Mouse (Mus musculus) heart, embryonic 10.5 days (tissue): ENCODE data around the gene Hopx. TPM values are rescaled to one million over a fixed set of nuclear protein-coding genes. Genes with fewer than 3 reads are reported as not detected.

Experiments
- DNase-seq: peaks from one replicate; pipeline ENCODE4 v3.0.0-alpha.2; 2017; ENCODE audit warnings: low spot score
- H3K27ac ChIP-seq: fragments of 300-500 bp; sonication (generic); 2 replicates; pipeline ENCODE4 v1.5.1; 2016; ENCODE audit warnings: mild to moderate bottlenecking
- H3K27me3 ChIP-seq: fragments of 300-500 bp; sonication (generic); 2 replicates; pipeline ENCODE4 v1.6.1; 2016; ENCODE audit warnings: mild to moderate bottlenecking; ENCODE audit not compliant: poor library complexity, insufficient read depth, severe bottlenecking
- H3K36me3 ChIP-seq: fragments of 300-500 bp; sonication (generic); 2 replicates; pipeline ENCODE4 v1.6.1; 2016; ENCODE audit warnings: mild to moderate bottlenecking, moderate library complexity
- H3K4me1 ChIP-seq: fragments of 300-500 bp; sonication (generic); 2 replicates; pipeline ENCODE4 v1.6.1; 2016; ENCODE audit warnings: mild to moderate bottlenecking
- H3K4me3 ChIP-seq: fragments of 300-500 bp; sonication (generic); 2 replicates; pipeline ENCODE4 v1.5.1; 2016; ENCODE audit warnings: mild to moderate bottlenecking, moderate library complexity
- H3K9me3 ChIP-seq: fragments of 300-500 bp; sonication (generic); 2 replicates; pipeline ENCODE4 v1.6.1; 2016; ENCODE audit warnings: mild to moderate bottlenecking, moderate library complexity
- WGBS: fragments of 180-500 bp; shearing (Covaris S2); methylation state at CpG from one replicate; pipeline ENCODE4 v1.1.7; 2016; 5-methylcytosine and 5-hydroxymethylcytosine counted together
- polyA plus RNA-seq: library from polyadenylated mRNA; unstranded; fragments of >200 nt; fragmentation: Nextera tagmentation; extraction: Ambion mirVana; gene quantifications from 2 replicates; pipeline ENCODE4 v1.2.1, GENCODE M21; 2016

Gene Hopx
- polyA plus RNA-seq, result 6.7 and 11.5 TPM in 2 replicates

DNA sequence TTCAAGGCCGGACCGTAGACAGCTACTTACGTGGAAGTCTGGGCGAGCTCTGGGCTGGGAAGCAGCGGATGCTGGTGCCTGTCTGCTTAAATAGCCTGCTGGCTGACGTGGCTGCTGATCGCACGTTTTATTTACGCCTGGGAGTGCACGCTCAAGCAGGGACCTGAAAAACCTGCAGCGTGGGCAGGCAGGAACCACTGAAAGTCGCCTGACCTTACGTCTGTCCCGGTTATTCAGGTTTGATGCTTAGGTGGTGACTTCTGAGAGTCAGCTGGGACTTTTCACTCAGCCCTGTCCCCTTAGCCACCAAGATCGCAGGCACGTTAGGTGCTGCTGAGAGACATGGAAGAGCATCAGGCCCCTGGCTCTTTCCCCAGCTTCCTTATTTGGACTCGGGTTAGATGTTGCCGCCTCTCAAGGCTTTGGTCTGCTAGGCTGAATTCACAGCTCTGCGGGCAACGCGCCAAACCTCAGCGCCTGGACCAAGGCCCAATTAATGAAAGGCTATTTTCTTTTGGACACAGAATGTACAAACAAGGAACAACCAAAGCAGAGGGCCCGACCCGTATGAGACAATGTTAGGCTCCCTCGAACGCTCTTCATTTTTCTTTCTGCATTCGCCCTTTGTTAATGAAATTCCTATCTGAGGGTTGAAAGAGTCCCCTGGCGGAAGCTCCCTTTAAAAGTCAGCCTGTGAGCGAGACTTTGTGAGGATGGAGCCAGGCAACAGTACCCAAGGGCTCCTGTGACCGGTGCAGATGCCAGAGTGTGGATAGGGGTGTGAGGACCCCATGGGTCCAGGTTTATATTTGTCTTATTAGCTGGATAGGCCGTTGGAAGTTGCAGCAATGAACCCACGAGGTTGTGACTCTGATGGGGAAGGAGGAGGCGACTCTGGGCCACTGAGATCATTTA is at the start of gene Hopx:
TSS of gene Hopx (minus strand) at position 305 of the 915 bp plus-strand sequence.
- peak within 1 kb of the TSS; percentile 91 for H3K27ac ChIP-seq
- H3K4me3 ChIP-seq, result peak within 1 kb of the TSS; percentile 58

DNA sequence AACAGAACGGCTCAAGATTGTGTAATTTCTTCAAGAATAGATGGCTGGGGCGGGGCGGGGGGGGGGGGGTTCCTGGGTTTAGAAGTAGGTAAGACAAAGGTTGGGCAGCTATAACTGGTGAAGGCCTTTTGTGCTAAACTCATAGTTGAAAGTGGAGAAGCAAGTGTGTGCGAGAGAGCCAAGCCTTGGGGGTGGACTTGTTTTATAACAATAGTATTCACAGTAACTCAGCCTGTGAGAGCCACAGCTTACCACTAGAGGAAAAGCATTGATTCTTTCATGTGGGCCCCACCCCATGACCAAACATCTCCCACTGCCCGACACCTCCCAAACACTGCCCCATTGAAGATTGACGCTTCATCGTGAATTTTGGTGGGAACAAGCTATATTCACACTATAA is 48.7 kb upstream of the Hopx start:
- Histone ChIP-seq H3K27me3 (no peaks in the 10 kb centered on the region), H3K36me3 (no peaks in the 10 kb centered on the region), H3K27ac (no peak overlapping the region), H3K4me1 (peaks cover 7% of the 10 kb centered on the region), H3K4me3 (no peak overlapping the region), H3K9me3 (no peaks in the 10 kb centered on the region)
- DNase-seq, result no peak
- WGBS, result 86% methylated on average over 7 of the region's 7 CpGs

More for the DNA sequence above, at the start of gene Hopx:
- peaks cover 51% of the 10 kb centered on the region for H3K4me1 ChIP-seq
- WGBS, result 28% methylated on average over 33 of the region's 33 CpGs
- peaks cover 6% of the 10 kb centered on the region; the same call in 1 of the 2 replicates for H3K27me3 ChIP-seq
- peak; percentile 86 for DNase-seq
- no peaks in the 10 kb centered on the region for H3K36me3 ChIP-seq
- no peaks in the 10 kb centered on the region for H3K9me3 ChIP-seq

DNA sequence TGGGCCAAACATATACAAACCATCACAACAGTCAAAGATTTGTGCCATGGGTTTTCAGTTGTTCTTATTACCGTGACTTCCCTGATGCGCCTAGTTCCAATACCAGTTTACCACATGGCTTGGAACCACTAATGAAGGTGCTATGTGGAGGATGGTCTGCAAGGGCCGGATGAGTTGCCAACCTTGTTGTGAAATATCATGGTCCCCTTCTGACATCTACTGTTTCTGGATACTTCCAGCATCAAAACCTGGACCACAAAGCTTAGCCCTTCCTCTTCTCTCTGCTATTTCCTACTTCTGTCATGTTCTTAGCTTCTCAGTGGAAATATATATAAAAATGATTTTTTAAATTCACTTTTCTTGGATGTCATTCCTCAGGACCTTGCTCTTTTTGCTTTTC is 47.6 kb upstream of the Hopx start:
- WGBS, result 86% methylated on average over 3 of the region's 3 CpGs
- peaks cover 16% of the 10 kb centered on the region for H3K4me1 ChIP-seq
- no peak for DNase-seq

DNA sequence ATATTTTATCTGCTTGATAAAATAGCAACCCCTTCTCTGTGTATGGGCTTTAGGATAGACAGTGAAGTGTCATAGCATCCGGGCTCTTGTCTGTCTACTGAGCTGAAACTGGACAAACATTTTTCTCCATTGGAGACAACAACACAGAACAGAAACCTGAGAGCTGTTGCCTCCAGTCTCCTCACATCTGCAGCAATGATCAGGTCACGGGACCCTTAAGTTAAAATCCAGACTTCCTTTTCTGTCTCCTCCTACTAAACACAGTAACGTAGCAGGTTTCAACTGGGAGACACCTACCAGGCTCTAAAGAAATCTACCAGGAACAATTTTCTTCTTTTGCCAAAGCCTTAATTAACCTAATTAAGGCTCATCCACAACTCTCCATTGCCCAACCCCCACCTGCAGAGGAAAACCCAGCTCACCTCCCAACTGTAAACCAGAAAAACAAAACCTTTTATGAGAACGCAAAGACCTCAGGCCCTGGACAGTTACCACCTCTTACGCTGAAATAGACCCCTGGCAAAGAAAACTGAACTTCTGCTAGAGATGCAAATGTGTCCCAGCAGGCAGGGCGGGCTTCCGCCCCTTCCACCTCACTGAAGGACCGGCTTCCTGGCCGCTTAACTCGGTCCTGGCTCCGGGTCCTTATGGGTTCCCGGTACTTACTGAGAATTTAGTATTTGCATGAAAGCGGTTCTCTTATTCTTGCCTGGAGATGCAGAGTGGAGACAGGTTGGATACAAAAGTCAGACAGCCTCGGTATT is 43.0 kb upstream of the Hopx start:
- no peaks in the 10 kb centered on the region for H3K27me3 ChIP-seq
- no peaks in the 10 kb centered on the region for H3K9me3 ChIP-seq
- H3K36me3 ChIP-seq, result no peaks in the 10 kb centered on the region
- 41% methylated on average over 14 of the region's 14 CpGs for WGBS
- peaks cover 20% of the 10 kb centered on the region for H3K4me1 ChIP-seq
- no peak for DNase-seq
- no peak overlapping the region for H3K4me3 ChIP-seq
- peak overlapping the region; percentile 57; the same call in 1 of the 2 replicates for H3K27ac ChIP-seq

More for the DNA sequence above, 47.6 kb upstream of the Hopx start:
- no peak overlapping the region for H3K27ac ChIP-seq
- H3K27me3 ChIP-seq, result no peaks in the 10 kb centered on the region
- no peak overlapping the region for H3K4me3 ChIP-seq
- H3K36me3 ChIP-seq, result no peaks in the 10 kb centered on the region
- H3K9me3 ChIP-seq, result no peaks in the 10 kb centered on the region

DNA sequence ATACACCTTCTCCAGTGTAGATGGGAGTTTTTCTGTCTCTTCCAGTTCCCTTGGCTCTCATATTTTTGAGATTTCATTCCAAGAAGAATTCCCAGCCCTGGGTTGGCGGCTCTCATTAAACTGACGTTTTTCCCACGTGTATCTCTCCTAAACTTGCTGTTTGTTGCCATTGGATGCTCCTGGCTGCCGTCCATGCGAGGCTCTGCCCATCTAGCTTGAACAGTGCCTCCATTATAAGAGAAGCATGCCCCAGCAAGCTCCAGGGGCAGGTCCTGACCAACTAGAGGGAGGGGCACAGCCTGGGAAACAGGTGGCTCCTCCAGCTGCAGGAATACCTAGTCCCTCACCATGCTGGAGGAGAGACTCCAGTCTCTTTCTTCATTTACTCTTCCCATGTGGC is 42.0 kb upstream of the Hopx start:
- Histone ChIP-seq H3K9me3 (no peaks in the 10 kb centered on the region), H3K36me3 (no peaks in the 10 kb centered on the region), H3K27me3 (no peaks in the 10 kb centered on the region), H3K4me1 (peaks cover 20% of the 10 kb centered on the region), H3K27ac (no peak overlapping the region), H3K4me3 (no peak overlapping the region)
- 75% methylated on average over 5 of the region's 5 CpGs for WGBS
- DNase-seq, result no peak

DNA sequence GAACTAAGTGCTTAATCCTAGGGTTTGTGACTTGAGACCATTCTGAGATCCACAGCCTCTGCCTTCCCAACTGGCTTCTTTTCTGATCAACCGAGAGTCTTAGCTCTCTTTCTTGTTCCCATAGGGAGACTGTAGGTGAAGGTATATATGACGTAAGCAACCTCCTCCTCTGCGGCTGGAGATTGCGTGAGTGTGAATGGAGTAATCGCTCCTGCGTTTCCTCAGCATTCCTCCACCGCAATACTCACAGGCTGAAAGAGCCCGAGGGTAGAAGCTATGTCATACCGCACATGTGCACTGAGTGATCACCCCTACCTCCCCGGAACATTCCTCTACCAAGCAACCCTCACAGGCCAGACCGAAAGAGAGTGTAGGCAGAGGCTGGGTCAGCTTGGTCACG is 40.6 kb upstream of the Hopx start:
- no peak for DNase-seq
- Histone ChIP-seq H3K27ac (no peak overlapping the region), H3K4me3 (no peak overlapping the region), H3K4me1 (peaks cover 24% of the 10 kb centered on the region), H3K27me3 (no peaks in the 10 kb centered on the region), H3K9me3 (no peaks in the 10 kb centered on the region), H3K36me3 (no peaks in the 10 kb centered on the region)
- WGBS, result 86% methylated on average over 12 of the region's 12 CpGs

DNA sequence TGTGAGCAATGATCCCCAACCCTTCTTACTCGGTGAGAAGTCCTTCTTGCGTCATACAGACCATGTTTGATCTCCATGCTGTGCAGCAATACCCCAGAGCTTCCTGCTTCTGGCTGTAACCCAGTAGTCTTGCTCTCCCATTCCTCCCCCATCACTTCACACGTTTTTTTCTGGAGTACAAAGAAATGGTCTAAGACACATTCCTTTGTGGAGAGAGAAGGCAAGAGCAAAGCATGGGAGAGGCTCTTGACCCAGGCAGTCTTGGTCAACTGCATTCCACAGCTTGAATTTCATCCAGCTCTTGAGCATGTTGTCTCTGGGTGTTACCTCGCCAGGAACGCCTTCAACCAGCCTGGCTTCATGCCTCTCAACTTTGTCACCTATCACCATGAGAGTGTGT is 39.9 kb upstream of the Hopx start:
- Histone ChIP-seq H3K27ac (no peak overlapping the region), H3K36me3 (no peaks in the 10 kb centered on the region), H3K4me3 (no peak overlapping the region), H3K4me1 (peaks cover 24% of the 10 kb centered on the region), H3K27me3 (no peaks in the 10 kb centered on the region), H3K9me3 (no peaks in the 10 kb centered on the region)
- no peak for DNase-seq
- WGBS, result 58% methylated on average over 5 of the region's 5 CpGs

DNA sequence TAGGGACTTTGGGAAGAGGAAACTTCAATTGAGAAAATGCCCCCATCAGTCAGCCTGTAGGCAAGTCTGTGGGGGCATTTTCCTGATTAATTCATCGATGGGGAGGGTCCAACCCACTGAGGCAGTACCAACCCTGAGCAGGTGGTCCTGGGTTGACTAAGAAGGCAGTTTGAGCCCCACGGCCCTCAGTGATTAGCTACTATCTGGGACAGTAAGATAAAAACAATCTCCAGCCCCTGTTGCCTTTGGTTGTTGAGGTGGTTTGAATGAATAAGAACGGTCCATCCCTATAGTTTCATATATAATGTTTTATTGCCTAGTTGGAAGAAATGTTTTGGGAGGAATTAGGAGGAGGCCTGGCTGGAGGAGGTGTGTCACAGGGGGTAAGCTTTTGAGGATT is 36.8 kb upstream of the Hopx start:
- Histone ChIP-seq H3K9me3 (no peaks in the 10 kb centered on the region), H3K27me3 (no peaks in the 10 kb centered on the region), H3K27ac (no peak overlapping the region), H3K36me3 (no peaks in the 10 kb centered on the region), H3K4me1 (peaks cover 13% of the 10 kb centered on the region), H3K4me3 (no peak overlapping the region)
- DNase-seq, result no peak
- 68% methylated on average over 3 of the region's 3 CpGs for WGBS

DNA sequence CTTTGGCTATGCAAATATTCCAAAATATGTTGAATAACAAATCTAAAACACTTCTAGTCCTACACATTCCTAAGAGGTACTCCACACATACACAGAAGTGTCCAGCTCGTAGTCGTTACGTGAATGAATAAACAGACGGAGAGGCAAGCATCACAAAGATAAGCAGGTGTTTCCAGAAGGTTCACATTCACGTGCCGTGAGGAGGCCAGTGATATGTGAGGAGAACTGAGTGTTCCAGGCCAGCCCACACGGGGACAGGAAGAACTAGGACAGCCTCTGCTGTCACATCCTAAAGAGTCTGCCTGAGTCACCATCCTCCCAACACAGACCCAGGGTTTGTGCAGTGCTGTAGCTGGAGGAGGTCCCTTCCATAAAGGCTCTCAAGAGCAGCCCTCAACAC is 36.2 kb upstream of the Hopx start:
- H3K27ac ChIP-seq, result 0 out of 2 replicates have a peak overlapping the region, but pooled peaks have one; percentile 38
- no peaks in the 10 kb centered on the region for H3K36me3 ChIP-seq
- DNase-seq, result no peak
- peaks cover 17% of the 10 kb centered on the region for H3K4me1 ChIP-seq
- H3K27me3 ChIP-seq, result no peaks in the 10 kb centered on the region
- no peak overlapping the region for H3K4me3 ChIP-seq
- 39% methylated on average over 7 of the region's 7 CpGs for WGBS
- H3K9me3 ChIP-seq, result no peaks in the 10 kb centered on the region

DNA sequence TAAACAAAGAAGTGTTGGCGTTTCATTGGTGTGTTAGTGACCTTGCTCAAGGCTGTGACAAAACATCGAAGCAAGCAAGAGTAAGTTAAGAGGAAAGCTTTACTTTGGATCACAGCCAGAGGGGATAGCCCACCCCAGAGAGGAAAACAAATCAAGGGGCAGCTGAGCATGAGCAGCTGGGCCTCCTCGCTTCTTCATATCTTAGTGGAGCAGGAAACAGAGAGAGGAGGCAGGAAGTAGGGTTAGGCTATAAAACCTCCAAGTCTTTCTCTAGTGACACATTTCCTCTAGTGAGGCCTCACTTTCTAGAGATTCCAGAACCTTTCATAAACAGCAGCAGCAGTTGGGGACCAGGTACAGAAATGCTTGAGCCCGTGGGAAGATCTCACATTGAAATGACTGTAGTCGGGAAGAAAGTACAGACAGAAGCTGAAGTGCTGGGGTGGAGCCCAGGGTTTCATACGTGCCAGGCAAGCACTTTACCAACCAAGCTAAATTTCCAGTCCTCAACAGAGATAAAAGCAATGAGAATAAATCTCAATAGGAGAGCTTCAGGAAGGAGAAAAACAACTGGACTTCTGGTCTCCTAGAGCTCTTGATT is 33.2 kb upstream of the Hopx start:
- Histone ChIP-seq H3K4me1 (peaks cover 17% of the 10 kb centered on the region), H3K27me3 (no peaks in the 10 kb centered on the region), H3K9me3 (no peaks in the 10 kb centered on the region), H3K27ac (no peak overlapping the region), H3K36me3 (no peaks in the 10 kb centered on the region), H3K4me3 (no peak overlapping the region)
- WGBS, result 59% methylated on average over 6 of the region's 6 CpGs
- DNase-seq, result no peak

DNA sequence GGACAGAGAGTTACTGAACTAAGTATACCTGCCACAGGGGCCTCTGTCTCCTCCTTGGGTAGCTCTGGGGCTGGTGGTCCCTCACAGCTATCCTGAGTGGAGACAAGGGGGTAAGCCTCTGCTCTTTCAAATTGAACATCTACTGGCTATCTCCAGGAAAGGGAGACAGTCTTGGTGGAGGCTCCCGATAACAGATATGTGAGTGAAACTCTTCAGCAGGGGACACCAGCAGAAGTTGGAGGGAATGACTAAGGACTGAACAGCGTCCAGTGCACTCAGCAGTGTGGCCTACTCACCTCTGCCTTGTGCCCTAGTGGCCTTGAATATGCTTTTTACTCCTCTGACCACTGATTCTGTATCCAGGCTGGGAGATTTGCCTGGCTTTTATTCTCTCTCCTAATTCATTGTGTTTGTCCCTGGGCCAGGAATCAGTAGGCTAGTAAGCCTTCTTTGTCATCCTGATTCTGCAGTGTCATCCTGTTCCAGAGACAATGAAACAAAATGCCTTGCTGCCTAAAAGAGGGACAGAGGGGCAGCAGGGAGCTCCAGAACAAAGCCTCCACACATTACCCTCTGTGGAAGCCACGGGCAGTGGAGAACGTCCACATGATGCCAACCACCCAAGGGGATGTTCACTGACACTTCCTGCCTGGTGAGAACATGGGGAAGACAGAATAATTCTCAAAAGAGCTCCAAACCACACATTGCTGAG is 31.7 kb upstream of the Hopx start:
- Histone ChIP-seq H3K27me3 (no peaks in the 10 kb centered on the region), H3K9me3 (no peaks in the 10 kb centered on the region), H3K27ac (peak overlapping the region; percentile 42; the same call in 1 of the 2 replicates), H3K36me3 (no peaks in the 10 kb centered on the region), H3K4me3 (no peak overlapping the region), H3K4me1 (peaks cover 22% of the 10 kb centered on the region)
- no peak for DNase-seq
- WGBS, result 72% methylated on average over 4 of the region's 4 CpGs

DNA sequence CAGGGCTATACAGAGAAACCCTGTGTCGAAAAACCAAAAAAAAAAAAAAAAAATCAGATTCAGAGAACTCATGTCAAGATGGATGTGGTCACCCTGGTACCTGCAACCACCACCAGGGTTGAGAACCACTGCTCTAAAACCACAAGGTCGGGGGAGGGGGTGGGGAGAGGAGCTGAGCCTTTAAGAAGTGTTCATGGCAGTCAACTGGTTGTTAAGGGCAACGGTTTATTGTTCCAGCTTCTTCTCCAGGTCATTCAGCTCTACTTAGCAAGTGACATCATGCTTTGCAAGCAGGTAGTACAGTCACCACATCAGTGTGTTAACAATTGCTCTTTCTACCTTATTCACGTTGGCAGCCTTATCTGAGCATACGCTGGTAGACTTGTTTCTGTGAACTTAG is 29.7 kb upstream of the Hopx start:
- Histone ChIP-seq H3K9me3 (no peaks in the 10 kb centered on the region), H3K36me3 (no peaks in the 10 kb centered on the region)

More for the DNA sequence above, 29.7 kb upstream of the Hopx start:
- WGBS, result 73% methylated on average over 5 of the region's 5 CpGs
- no peak for DNase-seq
- Histone ChIP-seq H3K4me3 (no peak overlapping the region), H3K27me3 (no peaks in the 10 kb centered on the region), H3K4me1 (peaks cover 26% of the 10 kb centered on the region), H3K27ac (no peak overlapping the region)
